Mouse (Mus musculus) forebrain, embryonic 11.5 days (tissue): Measurements from ENCODE around the gene Xpc. TPM values are rescaled to one million over a fixed set of nuclear protein-coding genes. Genes with fewer than 3 reads are reported as not detected.

Source experiments
- ATAC-seq: fragments of 200-750 bp; cut with Nextera tagmentation; replicated peaks from 2 replicates; pipeline ENCODE4 v1.8.0; 2017; ENCODE audit warnings: moderate TSS enrichment; ENCODE audit not compliant: low FRiP score
- DNase-seq: peaks from one replicate; pipeline ENCODE4 v3.0.0-alpha.2; 2017; ENCODE audit warnings: low spot score
- H3K27ac ChIP-seq: fragments of 300-500 bp; sonication (generic); 2 replicates; pipeline ENCODE4 v1.5.1; 2014; ENCODE audit warnings: low read depth, low read length
- H3K27me3 ChIP-seq: fragments of 300-500 bp; sonication (generic); 2 replicates; pipeline ENCODE4 v1.6.1; 2014; ENCODE audit warnings: mild to moderate bottlenecking, low read length, mixed read lengths; ENCODE audit not compliant: control insufficient read depth, insufficient read depth
- H3K36me3 ChIP-seq: fragments of 300-500 bp; sonication (generic); 2 replicates; pipeline ENCODE4 v1.6.1; 2014; ENCODE audit warnings: mild to moderate bottlenecking, low read length, moderate library complexity, mixed read lengths; ENCODE audit not compliant: control insufficient read depth, insufficient read depth
- H3K4me1 ChIP-seq: fragments of 300-500 bp; sonication (generic); replicated peaks from 2 replicates; pipeline ENCODE4 v1.6.1; 2014; ENCODE audit warnings: low read length, mixed read lengths; ENCODE audit not compliant: control insufficient read depth, insufficient read depth
- H3K4me2 ChIP-seq: fragments of 300-500 bp; sonication (generic); 2 replicates; pipeline ENCODE4 v1.6.1; 2014; ENCODE audit warnings: low read depth, mild to moderate bottlenecking, low read length, moderate library complexity, mixed read lengths; ENCODE audit not compliant: severe bottlenecking
- H3K4me3 ChIP-seq: fragments of 300-500 bp; sonication (generic); 2 replicates; pipeline ENCODE4 v1.5.1; 2014; ENCODE audit warnings: low read depth, low read length
- H3K9ac ChIP-seq: fragments of 300-500 bp; sonication (generic); 2 replicates; pipeline ENCODE4 v1.6.1; 2014; ENCODE audit warnings: low read length
- H3K9me3 ChIP-seq: fragments of 300-500 bp; sonication (generic); 2 replicates; pipeline ENCODE4 v1.6.1; 2016; ENCODE audit warnings: low read length, mixed read lengths; ENCODE audit not compliant: control insufficient read depth
- WGBS: fragments of 180-500 bp; shearing (Covaris S2); extraction: QIAGEN DNeasy Blood & Tissue Kit; methylation state at CpG from one replicate; pipeline ENCODE4 v1.1.7; 2014; 5-methylcytosine and 5-hydroxymethylcytosine counted together
- polyA plus RNA-seq: library from polyadenylated mRNA; unstranded; fragments of >200 nt; fragmentation: Nextera tagmentation; extraction: Ambion mirVana; gene quantifications from 2 replicates; pipeline ENCODE4 v1.2.1, GENCODE M21; 2014

The Xpc gene
- polyA plus RNA-seq = 22.5 and 23.1 TPM in 2 replicates

DNA sequence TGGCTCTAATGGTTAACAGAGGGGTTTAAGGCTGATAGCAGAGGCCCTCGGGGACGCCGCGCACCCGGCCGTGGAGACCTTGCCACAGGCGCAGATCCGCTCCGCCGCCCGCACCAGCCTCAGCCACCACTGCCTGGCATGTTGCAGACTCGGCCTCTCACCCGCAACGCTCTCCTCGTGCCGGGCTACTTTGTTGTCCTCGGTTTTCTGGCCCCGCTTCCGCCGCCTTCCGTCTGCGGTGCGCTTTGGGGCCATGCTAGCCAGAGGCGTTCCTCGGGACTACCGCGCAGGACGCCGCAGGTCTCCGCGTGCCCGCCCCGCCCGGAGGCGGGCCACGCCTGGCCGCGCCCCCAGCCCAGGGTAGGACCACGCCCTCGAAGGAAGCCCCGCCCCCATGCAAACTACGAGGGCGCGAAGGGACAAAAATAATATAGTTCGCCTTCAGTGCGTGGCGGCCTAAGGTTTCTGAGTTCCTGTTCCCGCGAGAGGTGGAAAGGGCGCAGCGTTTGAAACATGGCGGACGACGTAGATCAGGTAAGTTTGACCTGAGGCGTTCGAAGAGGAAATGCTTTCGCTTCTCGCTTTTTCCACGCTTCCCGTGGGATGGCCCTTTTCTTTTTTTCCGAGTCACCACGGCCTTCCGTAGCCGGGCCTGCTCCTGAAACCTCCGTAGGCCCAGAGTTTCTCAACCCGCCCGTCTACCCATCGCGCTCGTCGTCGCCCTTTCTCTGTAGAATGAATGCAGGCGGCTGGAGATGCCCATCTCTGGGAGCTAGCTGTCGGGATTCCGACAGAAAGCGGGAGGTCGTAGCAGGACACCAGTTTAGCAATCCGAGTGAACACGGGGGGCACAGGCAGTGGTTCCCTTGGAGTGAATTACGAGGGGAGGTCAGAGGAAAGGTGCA is at the start of gene Xpc, which contains the start of gene Lsm3:
Gene Xpc (minus strand): TSS at position 344 of the 905 bp plus-strand sequence.
Gene Lsm3 (plus strand): TSS at position 384 of the 905 bp plus-strand sequence.
- DNase-seq = peak; percentile 99
- peak within 1 kb of the TSS; percentile 93 for H3K9ac ChIP-seq
- H3K27ac ChIP-seq = no peak within 1 kb of the TSS
- no peaks in the 10 kb centered on the region for H3K9me3 ChIP-seq
- ATAC-seq = peak; percentile 99
- H3K4me3 ChIP-seq = peak within 1 kb of the TSS; percentile 88
- no peaks in the 10 kb centered on the region for H3K27me3 ChIP-seq
- peaks cover 4% of the 10 kb centered on the region for H3K4me1 ChIP-seq
- under 1% methylated on average over 80 of the region's 80 CpGs for WGBS
- peaks cover 9% of the 10 kb centered on the region; the same call in 1 of the 2 replicates for H3K36me3 ChIP-seq
- H3K4me2 ChIP-seq = peak within 1 kb of the TSS; percentile 68

DNA sequence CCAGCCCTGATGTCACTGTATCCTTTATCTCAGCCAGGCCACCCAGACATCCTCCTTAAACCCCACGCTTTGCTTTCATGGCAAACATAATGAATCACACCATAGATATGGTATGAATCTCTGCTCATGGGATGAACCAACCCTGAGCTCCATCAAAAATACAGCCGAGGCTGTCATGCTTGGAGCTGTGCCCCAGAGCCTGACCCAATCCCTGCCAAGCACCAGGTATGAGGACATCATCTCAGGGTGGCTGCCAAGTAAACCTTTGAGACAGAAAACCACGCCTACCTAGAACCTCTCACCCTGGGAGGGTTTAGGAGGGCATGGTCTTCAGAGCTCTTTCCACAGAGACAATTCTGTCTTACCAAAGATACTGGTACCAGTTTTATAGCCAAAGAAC is 47.3 kb upstream of the Xpc start:
- no peak overlapping the region for H3K4me2 ChIP-seq
- ATAC-seq = no peak
- no peaks in the 10 kb centered on the region for H3K36me3 ChIP-seq
- no peaks in the 10 kb centered on the region for H3K27me3 ChIP-seq
- H3K4me1 ChIP-seq = no peaks in the 10 kb centered on the region
- no peak overlapping the region for H3K9ac ChIP-seq
- no peak for DNase-seq
- H3K4me3 ChIP-seq = no peak overlapping the region
- WGBS = 80% methylated on average over 3 of the region's 3 CpGs
- no peaks in the 10 kb centered on the region for H3K9me3 ChIP-seq
- no peak overlapping the region for H3K27ac ChIP-seq

DNA sequence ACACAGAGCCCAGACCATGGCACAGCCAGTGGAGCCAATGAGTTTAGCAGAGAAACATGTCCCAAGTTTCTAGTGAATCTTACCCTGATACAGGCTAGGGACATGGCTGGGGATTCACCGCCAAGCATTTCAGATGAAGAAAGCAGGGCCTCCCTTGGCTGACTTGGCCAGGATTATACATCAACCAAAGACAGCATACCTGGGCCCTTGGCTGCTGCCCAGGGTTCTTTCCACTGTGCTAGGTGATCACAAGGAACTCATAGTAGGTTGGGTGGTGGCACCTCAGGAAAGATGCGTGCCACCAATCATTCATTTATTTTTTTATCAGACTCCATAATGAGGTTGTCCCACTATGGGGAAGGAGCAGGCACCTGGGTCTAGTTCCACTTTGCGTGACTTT is 44.5 kb upstream of the Xpc start:
- Histone ChIP-seq H3K4me1 (no peaks in the 10 kb centered on the region), H3K9ac (no peak overlapping the region), H3K4me2 (no peak overlapping the region), H3K27me3 (no peaks in the 10 kb centered on the region), H3K36me3 (no peaks in the 10 kb centered on the region), H3K4me3 (no peak overlapping the region), H3K9me3 (no peaks in the 10 kb centered on the region), H3K27ac (no peak overlapping the region)
- DNase-seq (no peak), ATAC-seq (no peak)
- WGBS = 94% methylated on average over 3 of the region's 3 CpGs

DNA sequence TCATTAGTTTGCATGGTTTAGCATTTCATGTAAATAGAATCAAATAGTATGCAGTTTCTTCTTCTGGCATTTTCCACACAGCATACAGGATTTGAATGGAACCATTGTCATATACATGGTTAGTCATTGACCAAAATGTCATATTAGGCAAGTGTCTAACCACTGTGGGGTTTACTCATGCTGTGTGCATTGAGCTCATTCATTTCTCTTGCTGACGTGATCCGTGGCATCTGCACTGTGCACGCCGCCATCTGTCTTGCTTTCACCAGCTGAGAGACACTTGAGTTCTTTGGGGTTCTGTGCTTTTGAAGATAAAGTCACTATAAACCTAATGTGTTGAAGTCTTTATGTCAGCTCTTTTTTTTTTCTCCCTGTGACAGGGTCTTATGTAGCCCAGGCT is 43.7 kb upstream of the Xpc start:
- Histone ChIP-seq H3K9ac (no peak overlapping the region), H3K4me3 (no peak overlapping the region), H3K27me3 (no peaks in the 10 kb centered on the region), H3K4me1 (no peaks in the 10 kb centered on the region), H3K9me3 (no peaks in the 10 kb centered on the region), H3K36me3 (no peaks in the 10 kb centered on the region), H3K4me2 (no peak overlapping the region), H3K27ac (no peak overlapping the region)
- WGBS = 93% methylated on average over 4 of the region's 4 CpGs
- DNase-seq (no peak), ATAC-seq (no peak)

DNA sequence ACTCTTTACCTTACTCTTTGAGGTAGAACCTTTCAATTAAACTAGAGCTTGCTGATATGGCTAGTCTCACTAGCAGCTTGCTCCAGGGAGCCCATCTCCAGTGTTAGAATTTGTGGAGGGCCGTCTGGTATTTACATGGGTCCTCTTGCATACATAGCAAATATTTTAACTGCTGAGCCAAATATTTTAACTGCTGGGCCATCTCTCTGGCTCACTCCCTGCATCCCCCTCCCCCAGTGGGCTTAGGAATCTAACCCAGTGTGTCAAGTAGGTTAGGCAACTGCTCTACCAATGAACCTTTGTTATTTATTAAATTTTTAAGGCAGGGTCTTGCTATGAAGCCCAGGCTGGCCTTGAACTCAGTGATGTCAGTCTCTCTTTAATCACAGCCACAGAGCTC is 42.9 kb upstream of the Xpc start:
- no peak for DNase-seq
- 66% methylated on average over 1 of the region's 1 CpGs for WGBS
- H3K36me3 ChIP-seq = no peaks in the 10 kb centered on the region
- no peak overlapping the region for H3K27ac ChIP-seq
- no peak for ATAC-seq
- H3K9ac ChIP-seq = no peak overlapping the region
- H3K4me1 ChIP-seq = no peaks in the 10 kb centered on the region
- no peaks in the 10 kb centered on the region for H3K9me3 ChIP-seq
- no peak overlapping the region for H3K4me3 ChIP-seq
- no peaks in the 10 kb centered on the region for H3K27me3 ChIP-seq
- H3K4me2 ChIP-seq = no peak overlapping the region

DNA sequence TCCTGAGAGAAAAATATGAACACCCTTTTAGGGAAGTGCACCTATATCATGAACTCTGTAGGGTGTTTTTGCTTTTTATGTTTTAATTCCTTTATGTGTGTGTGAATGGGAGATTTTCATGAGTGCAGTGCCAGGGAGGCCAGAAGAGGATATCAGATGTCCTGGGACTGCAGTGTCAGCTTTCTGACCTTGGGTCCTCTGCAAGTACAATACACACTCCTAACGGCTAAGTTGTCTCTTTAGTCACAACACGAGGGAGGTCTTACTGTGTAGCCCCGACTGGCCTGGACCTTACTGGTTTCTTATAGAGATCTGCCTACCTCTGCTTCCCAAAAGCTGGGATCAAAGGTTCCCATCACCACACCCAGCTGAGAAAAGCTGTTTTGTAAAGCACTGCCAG is 37.0 kb upstream of the Xpc start:
- 65% methylated on average over 3 of the region's 3 CpGs for WGBS
- Histone ChIP-seq H3K9ac (no peak overlapping the region), H3K4me3 (no peak overlapping the region), H3K36me3 (no peaks in the 10 kb centered on the region), H3K4me2 (no peak overlapping the region), H3K4me1 (no peaks in the 10 kb centered on the region), H3K27ac (no peak overlapping the region), H3K27me3 (no peaks in the 10 kb centered on the region), H3K9me3 (no peaks in the 10 kb centered on the region)
- ATAC-seq (no peak), DNase-seq (no peak)

DNA sequence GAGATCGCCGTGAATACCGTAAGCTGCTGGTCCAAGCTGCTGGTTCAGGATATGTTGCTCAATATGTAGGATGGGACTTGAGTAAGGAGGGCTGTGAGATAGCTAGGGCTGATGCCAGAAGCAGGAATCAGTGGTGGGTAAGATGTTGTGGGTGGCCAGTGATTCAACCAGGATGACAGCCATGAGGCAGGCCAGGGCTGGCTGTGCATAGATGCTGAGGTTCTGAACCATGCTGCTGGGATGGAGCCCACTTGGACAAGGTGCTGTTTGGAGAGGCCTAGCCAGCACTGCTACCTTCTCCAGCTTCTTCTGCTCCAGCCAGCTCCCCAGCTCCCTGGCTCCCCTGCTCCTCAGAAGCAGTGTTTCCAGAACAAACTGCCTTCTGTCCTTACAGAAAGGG is 36.0 kb upstream of the Xpc start:
- Histone ChIP-seq H3K27ac (no peak overlapping the region), H3K36me3 (no peaks in the 10 kb centered on the region), H3K9me3 (no peaks in the 10 kb centered on the region), H3K9ac (no peak overlapping the region), H3K4me2 (no peak overlapping the region), H3K4me1 (no peaks in the 10 kb centered on the region), H3K27me3 (no peaks in the 10 kb centered on the region), H3K4me3 (no peak overlapping the region)
- ATAC-seq (no peak), DNase-seq (no peak)
- 96% methylated on average over 3 of the region's 3 CpGs for WGBS

DNA sequence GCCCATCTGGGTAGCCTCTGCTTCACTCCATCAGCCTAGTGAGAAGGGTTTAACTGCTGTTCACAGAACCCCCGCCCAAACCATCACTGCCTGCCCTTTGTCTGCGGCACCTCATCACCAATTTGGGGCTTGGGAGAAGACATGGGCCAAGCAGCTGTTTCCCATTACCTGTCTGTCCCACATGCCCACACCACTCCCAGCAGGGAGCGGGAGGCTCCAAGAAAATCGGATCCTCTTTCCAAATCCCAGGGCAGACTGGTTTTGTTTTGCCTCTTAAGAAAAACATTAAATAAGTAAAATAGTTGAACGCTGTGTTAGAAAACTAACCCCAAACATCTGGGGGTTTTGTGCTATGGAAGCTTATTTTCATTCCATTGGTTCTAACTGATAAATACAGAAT is 33.9 kb upstream of the Xpc start:
- Histone ChIP-seq H3K9me3 (no peaks in the 10 kb centered on the region), H3K4me1 (no peaks in the 10 kb centered on the region), H3K27ac (no peak overlapping the region), H3K4me3 (no peak overlapping the region), H3K27me3 (no peaks in the 10 kb centered on the region), H3K9ac (no peak overlapping the region), H3K4me2 (no peak overlapping the region), H3K36me3 (no peaks in the 10 kb centered on the region)
- ATAC-seq (no peak), DNase-seq (peak; percentile 59)
- 72% methylated on average over 5 of the region's 5 CpGs for WGBS

DNA sequence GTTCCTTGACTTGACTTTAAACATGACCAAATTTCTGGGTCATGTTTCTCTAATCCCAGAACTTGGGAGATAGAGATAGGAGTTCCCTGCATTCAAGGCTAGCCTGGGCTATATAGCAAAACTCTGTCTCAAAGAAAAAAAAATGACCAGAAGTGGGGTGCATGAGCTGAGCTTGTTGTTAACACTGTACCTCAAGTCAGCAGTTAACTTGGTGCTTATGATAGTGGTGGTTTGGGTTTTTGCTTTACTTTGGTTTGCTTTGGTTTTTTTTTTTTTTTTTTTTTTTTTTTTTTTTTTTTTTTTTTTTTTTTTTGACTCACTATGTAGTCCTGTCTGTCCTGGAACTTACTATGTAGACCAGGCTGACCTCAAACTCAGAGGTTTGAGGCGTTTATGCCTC is 31.6 kb upstream of the Xpc start:
- Histone ChIP-seq H3K4me3 (no peak overlapping the region), H3K27me3 (no peaks in the 10 kb centered on the region), H3K36me3 (no peaks in the 10 kb centered on the region), H3K27ac (no peak overlapping the region), H3K4me2 (no peak overlapping the region), H3K9me3 (no peaks in the 10 kb centered on the region), H3K4me1 (no peaks in the 10 kb centered on the region), H3K9ac (no peak overlapping the region)
- WGBS = 62% methylated on average over 1 of the region's 1 CpGs
- no peak for DNase-seq
- no peak for ATAC-seq
